Comparison of ENCODE assay signal across 22 mouse cellular contexts in the genomic region with DNA sequence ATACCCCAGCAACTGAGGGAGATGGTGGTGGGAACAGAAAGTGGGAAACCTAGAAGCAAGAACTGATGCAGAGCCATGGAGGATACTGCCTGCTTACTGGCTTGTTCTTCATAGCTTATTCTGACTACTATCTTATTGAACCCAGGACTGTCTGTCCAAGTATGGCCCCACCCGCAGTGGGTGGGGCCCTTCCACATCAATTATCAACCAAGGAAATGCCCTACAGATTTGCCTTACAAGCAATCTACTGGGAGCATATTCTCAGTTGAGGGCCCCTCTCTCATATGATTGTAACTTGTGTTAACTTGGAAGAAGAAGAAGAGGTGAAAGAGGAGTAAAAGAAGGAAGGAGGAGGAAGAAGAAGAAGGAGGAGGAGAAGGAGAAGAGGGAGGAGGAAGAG.
DNase-seq lines count a peak whose midpoint lies in the region; ATAC-seq and TF ChIP-seq lines count a peak whose summit lies in the region.
"Had no signal": no experiment of that assay in that cellular context is flagged by ENCODE, and none has a peak within 500 bp of the region (broad histone marks: within the 10 kb centered on the region; RNA-seq: fewer than 3 reads in every experiment).

No protein-coding gene starts in this region.

- no peak overlapping the region for H3K9ac ChIP-seq in MEL (ENCODE audit: control insufficient read depth, low read depth, low read length, poor library complexity, severe bottlenecking)
- H3K9ac ChIP-seq in liver, embryonic 11.5 days (ENCODE audit: low read depth, low read length), result no peak overlapping the region
- H3K9ac ChIP-seq in liver, postnatal 0 days (replicated peaks), result no peak overlapping the region
- H3K9ac ChIP-seq: embryonic facial prominence, embryonic 13.5 days; heart, embryonic 15.5 days; hindbrain, embryonic 15.5 days; limb, embryonic 12.5 days; midbrain, embryonic 15.5 days; neural tube, embryonic 12.5 days had no signal

- no peaks in the 10 kb centered on the region for H3K9me3 ChIP-seq in MEL (replicated peaks; ENCODE audit: insufficient read depth, low read length)
- H3K9me3 ChIP-seq in liver, embryonic 11.5 days (ENCODE audit: control insufficient read depth, low read length), result no peaks in the 10 kb centered on the region
- no peaks in the 10 kb centered on the region for H3K9me3 ChIP-seq in liver, postnatal 0 days (ENCODE audit: low read length)
- H3K9me3 ChIP-seq: embryonic facial prominence, embryonic 13.5 days; heart, embryonic 15.5 days; hindbrain, embryonic 15.5 days; limb, embryonic 12.5 days; midbrain, embryonic 15.5 days; neural tube, embryonic 12.5 days had no signal

- no peak overlapping the region for H3K27ac ChIP-seq in MEL (ENCODE audit: control insufficient read depth, low read depth, low read length)
- H3K27ac ChIP-seq in liver, embryonic 11.5 days (ENCODE audit: low read depth, low read length), result no peak overlapping the region
- no peak overlapping the region for H3K27ac ChIP-seq in liver, postnatal 0 days (ENCODE audit: low read depth)
- H3K27ac ChIP-seq: embryonic facial prominence, embryonic 13.5 days; hindbrain, embryonic 15.5 days; limb, embryonic 12.5 days; midbrain, embryonic 15.5 days; neural tube, embryonic 12.5 days had no signal

- no peak for TF ChIP-seq RAD21 in MEL (IDR thresholded peaks at IDR 0.05; ENCODE audit: low read depth, low read length)

- DNase-seq in MEL (ENCODE audit: low read depth, low spot score), result peak; percentile 25
- DNase-seq in c-Kit-positive CD71-positive TER-119-negative erythroid progenitor cells, embryonic 14.5 days (ENCODE audit: low read depth), result peak; percentile 34
- no peak for DNase-seq in liver, embryonic 11.5 days (ENCODE audit: low spot score)
- no peak for DNase-seq in liver, postnatal 0 days
- no peak for DNase-seq in ovary, postnatal 10 days (ENCODE audit: low spot score)
- no peak for DNase-seq in right cerebral cortex, postnatal 4 days
- no peak for DNase-seq in spleen, postnatal 4 days (ENCODE audit: low spot score in 2 of 2)
- DNase-seq: B cell, adult 2 months; cerebellum, adult 8-10 months; embryo, embryonic 11 days; retina, postnatal 1 day had no signal

- peaks cover 10 to 39% of the 10 kb centered on the region in 2 experiments for H3K36me3 ChIP-seq in MEL (ENCODE audit: control insufficient read depth in 1 of 2, insufficient read depth in 2 of 2, low read length in 2 of 2)
- H3K36me3 ChIP-seq in liver, embryonic 11.5 days (ENCODE audit: control insufficient read depth, insufficient read depth, low read length), result peaks cover 2% of the 10 kb centered on the region; the same call in 1 of the 2 replicates
- H3K36me3 ChIP-seq in liver, postnatal 0 days (replicated peaks; ENCODE audit: insufficient read depth, low read length), result no peaks in the 10 kb centered on the region
- H3K36me3 ChIP-seq: G1E; heart, embryonic 15.5 days; hindbrain, embryonic 15.5 days; midbrain, embryonic 15.5 days had no signal

- H3K4me1 ChIP-seq in MEL (ENCODE audit: control insufficient read depth in 1 of 2, insufficient read depth in 2 of 2, low read length in 2 of 2), result peaks cover 9 to 37% of the 10 kb centered on the region in 2 experiments
- H3K4me1 ChIP-seq in liver, embryonic 11.5 days (replicated peaks; ENCODE audit: control insufficient read depth, insufficient read depth, low read length), result peaks cover 23% of the 10 kb centered on the region
- H3K4me1 ChIP-seq in liver, postnatal 0 days (ENCODE audit: insufficient read depth), result peaks cover 39% of the 10 kb centered on the region

- no peak for TF ChIP-seq CTCF in MEL (IDR thresholded peaks at IDR 0.05 in 2 of 3, conservative IDR thresholded peaks at IDR 0.05 in 1 of 3; ENCODE audit: control insufficient read depth in 1 of 3, insufficient read depth in 1 of 3, low read depth in 2 of 3, low read length in 3 of 3, poor library complexity in 1 of 3, severe bottlenecking in 1 of 3)
- TF ChIP-seq CTCF in liver, postnatal 0 days (IDR thresholded peaks at IDR 0.05; ENCODE audit: low read depth), result no peak

- 60% methylated on average over 1 of the region's 1 CpGs for WGBS in liver, embryonic 11.5 days
- WGBS in liver, postnatal 0 days (ENCODE audit: insufficient replicate concordance), result 83% methylated on average over 1 of the region's 1 CpGs

- ATAC-seq in liver, embryonic 11.5 days (replicated peaks; ENCODE audit: low FRiP score), result peak; percentile 91
- ATAC-seq in liver, postnatal 0 days, result peak; percentile 72
- ATAC-seq: activated CD4-positive, CD25-positive, alpha-beta regulatory T cell, adult 4 months; intestine, postnatal 0 days had no signal

- no peak overlapping the region; the same call in 1 of the 2 replicates for H3K4me2 ChIP-seq in liver, embryonic 11.5 days
- H3K4me2 ChIP-seq in liver, postnatal 0 days (ENCODE audit: low read depth, low read length), result peak overlapping the region; percentile 55
- H3K4me2 ChIP-seq: embryonic facial prominence, embryonic 13.5 days; heart, embryonic 15.5 days; hindbrain, embryonic 15.5 days; limb, embryonic 12.5 days; midbrain, embryonic 15.5 days; neural tube, embryonic 12.5 days had no signal

- no peak overlapping the region for H3K4me3 ChIP-seq in MEL (ENCODE audit: control insufficient read depth in 1 of 2, insufficient read depth in 1 of 2, low read depth in 2 of 2, low read length in 2 of 2)
- H3K4me3 ChIP-seq in liver, embryonic 11.5 days (ENCODE audit: low read depth, low read length), result no peak overlapping the region
- no peak overlapping the region for H3K4me3 ChIP-seq in liver, postnatal 0 days (ENCODE audit: low read depth, low read length)
- H3K4me3 ChIP-seq: embryonic facial prominence, embryonic 13.5 days; heart, embryonic 15.5 days; hindbrain, embryonic 15.5 days; layer of hippocampus, adult 2 months; limb, embryonic 12.5 days; midbrain, embryonic 15.5 days; neural tube, embryonic 12.5 days had no signal

- no peaks in the 10 kb centered on the region for H3K27me3 ChIP-seq in MEL (ENCODE audit: control insufficient read depth in 1 of 2, insufficient read depth in 2 of 2, low read length in 2 of 2)
- no peaks in the 10 kb centered on the region for H3K27me3 ChIP-seq in liver, embryonic 11.5 days (replicated peaks; ENCODE audit: control insufficient read depth, insufficient read depth, low read length)
- H3K27me3 ChIP-seq in liver, postnatal 0 days (ENCODE audit: insufficient read depth, low read length), result no peaks in the 10 kb centered on the region
- H3K27me3 ChIP-seq: CH12.LX; embryonic facial prominence, embryonic 13.5 days; heart, embryonic 15.5 days; hindbrain, embryonic 15.5 days; limb, embryonic 12.5 days; midbrain, embryonic 15.5 days; neural tube, embryonic 12.5 days had no signal

- no peak for TF ChIP-seq POLR2A in MEL (IDR thresholded peaks at IDR 0.05; ENCODE audit: control insufficient read depth in 1 of 2, insufficient read depth in 1 of 2, low read depth in 1 of 2, low read length in 2 of 2, poor library complexity in 1 of 2)

- TF ChIP-seq EP300 in MEL (IDR thresholded peaks at IDR 0.05; ENCODE audit: low read depth in 1 of 2, low read length in 2 of 2), result peak in 1 of 2 experiments; percentile 30; a peak in 1 of 4 replicates
- TF ChIP-seq EP300 in liver, postnatal 0 days (IDR thresholded peaks at IDR 0.05; ENCODE audit: low read depth), result peak; percentile 86

- peaks cover 3% of the 10 kb centered on the region; the same call in 1 of the 2 replicates for H3K79me2 ChIP-seq in MEL (ENCODE audit: control insufficient read depth, insufficient read depth, low read length, poor library complexity)

TF ChIP-seq in MEL, 35 proteins besides CTCF, POLR2A, EP300 and RAD21:
- TF ChIP-seq JUND (IDR thresholded peaks at IDR 0.05; ENCODE audit: low read depth, low read length) (no peak), ETS1 (IDR thresholded peaks at IDR 0.05; ENCODE audit: low read depth, low read length) (0 out of 2 replicates have a peak, but pooled peaks have one; percentile 12), RCOR1 (IDR thresholded peaks at IDR 0.05; ENCODE audit: low read depth, low read length) (0 out of 2 replicates have a peak, but pooled peaks have one; percentile 9)

Comparison
In these comparisons a context has a peak if more than half of its experiments do, and no peak if none do; other contexts are left out.
1. DNase-seq: peak in MEL (single experiment) and c-Kit-positive CD71-positive TER-119-negative erythroid progenitor cells, embryonic 14.5 days (single experiment); none in liver, embryonic 11.5 days (single experiment), liver, postnatal 0 days (single experiment), ovary, postnatal 10 days (single experiment), right cerebral cortex, postnatal 4 days (single experiment) and spleen, postnatal 4 days (0 of 2).